Mouse (Mus musculus): ENCODE results near the gene Gm20388.

The Gm20388 gene

DNA sequence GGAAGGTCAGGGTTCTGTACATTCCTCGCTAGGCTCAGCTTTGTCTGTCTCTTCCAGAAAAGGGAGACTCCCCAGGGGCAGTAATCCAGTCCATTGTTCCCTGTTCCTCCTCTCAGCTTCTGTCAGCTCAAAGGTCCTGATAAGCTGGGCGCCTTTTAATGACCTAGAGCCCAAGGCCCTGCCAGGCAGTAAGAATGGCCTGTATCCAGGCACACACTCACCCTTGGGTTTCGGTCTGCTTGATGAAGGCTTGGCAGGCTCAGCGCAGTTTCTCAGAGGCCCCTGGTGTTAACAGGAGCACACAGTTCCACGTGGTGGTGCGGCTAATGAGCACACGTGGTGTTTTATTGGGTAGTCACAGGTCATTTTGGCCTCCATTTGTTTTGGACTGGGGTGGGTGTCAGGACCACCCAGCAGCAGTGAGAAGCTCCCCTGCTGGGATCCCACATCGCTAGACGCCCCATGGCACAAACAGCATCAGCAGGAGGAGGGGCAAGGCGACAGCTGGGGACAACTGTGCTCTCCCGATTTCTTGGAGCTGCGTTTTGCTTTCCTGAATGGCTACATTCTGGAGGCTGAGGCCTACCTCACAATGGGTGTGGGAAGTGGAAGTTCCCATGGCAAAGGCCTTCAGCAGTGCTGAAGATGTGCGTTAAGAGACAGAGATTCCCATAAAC lies 3805.4 kb downstream of the Gm20388 start:
- in situ Hi-C loops (cut with MboI), result no loop called here

DNA sequence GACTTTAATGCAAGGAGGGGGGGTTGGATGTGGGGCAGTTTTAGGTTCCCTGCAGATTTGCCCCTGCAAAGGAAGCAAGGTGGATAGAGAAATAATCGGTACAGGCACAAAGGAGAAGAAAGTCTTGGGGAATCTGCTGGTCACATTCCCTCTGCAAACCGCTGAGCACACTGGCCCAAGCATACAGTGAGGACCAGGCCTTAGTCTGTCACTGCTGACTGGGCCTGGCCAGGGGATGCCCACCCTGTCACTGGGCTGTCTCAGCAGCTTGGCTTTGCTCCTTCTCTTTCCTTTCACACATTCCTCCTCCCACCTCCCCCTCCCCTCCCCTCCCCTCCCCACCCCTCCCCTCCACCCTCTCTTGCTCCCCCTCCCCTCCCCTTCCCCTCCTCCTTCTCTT lies 3806.5 kb downstream of the Gm20388 start:
- in situ Hi-C loops (cut with MboI), result no loop called here

DNA sequence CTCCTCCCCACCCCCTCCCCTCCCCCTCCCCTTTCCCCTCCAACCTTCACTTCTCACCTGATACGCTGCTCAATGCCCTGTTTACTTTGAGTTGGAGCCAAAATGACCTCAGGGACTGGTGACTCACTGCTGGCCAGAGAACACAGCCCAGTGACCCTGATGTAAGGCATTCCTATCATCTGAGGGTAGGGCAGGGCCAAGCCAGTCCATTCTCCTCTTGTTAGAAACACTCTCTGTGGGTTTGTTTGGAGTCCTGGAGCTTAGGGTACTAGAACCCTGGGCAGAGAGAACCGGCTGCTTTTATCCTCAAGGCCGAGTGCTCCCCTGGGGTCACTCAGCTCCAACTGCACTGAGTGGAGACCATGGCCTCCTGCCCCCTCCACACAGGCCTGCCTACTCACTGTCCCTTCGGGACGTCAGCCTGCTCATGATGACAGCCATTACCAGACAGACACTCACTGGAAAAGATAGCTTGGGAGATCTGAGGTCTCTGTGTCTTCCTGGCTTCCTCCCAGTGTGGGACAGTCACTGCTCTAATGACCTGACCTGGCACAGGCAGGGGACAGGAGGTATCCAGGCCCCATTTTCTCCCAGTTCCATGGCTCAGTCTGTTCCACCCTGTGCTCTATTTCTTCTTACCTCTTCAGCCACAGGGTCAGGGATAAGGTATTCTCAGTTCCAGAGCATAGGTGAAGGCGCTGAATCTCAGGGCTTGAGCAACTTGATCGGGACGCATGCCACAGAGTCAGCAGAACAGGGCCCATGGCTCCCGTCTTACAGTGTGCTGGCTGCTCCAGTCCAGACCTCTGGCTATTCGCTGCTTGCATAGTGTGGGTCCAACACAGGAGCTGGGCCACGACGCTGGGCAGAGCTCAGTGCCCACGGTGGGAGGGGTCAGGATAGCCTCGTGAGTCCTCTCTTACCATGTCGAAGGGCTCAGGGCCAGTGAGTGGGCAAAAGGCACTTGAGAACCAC lies 3807.2 kb downstream of the Gm20388 start:
- in situ Hi-C loops (cut with MboI), result no loop called here

DNA sequence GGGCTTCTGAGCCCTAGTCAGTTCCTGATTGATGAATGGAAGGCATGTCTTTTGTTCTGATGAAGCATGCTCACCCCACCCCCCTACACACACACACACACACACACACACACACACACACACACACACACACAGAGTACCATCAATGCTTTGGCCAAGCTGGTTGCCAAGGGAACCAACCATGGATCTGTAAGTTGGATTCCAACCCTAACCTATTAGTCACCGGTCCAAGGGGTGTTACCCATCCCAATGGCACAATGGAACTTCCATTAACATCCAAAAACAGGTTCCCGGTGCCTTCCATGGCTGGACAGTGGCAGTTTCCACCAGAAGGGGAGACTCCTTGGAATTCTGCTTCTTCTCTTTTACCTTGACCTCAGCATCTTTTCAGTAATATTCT lies 3808.1 kb downstream of the Gm20388 start:
- in situ Hi-C loops (cut with MboI), result no loop called here

DNA sequence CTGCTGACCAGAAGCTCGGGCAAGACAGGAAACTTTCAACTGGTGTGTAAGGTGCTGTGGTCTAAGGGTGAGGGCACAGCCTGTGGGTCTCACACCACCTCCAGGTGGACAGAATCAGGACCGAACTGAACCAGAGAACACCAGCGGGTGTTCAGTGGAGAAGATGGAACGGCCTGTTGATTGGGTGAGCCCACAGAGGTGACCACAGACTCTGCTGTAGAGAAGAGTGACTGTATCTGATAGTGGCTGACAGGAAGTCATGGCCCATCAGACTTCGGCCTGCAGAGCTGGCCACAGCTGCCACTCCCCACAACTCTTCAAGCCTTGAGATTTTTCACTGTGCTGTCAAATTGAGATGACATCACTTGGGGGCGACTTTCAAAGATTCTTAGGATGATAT lies 3808.6 kb downstream of the Gm20388 start:
- in situ Hi-C loops (cut with MboI), result no loop called here

DNA sequence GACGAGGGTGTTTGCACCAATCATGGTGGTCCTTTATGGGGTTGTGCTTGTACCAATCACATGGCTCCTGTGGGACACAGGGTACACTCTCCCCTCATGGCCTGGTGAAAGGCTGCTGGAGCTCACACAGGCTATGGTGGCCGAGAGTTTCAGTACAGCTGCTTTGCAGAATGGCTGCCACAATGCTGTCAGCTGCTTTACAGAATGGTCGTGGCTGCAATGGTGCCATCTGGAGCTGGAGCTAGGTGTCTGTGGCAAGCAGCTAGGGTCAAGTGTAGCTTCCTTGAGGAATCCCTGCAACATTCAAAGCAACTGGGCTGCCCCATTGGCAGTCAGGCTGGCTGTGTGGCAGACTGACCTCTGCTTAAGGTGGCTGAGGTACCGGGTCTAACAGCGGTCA lies 3809.2 kb downstream of the Gm20388 start:
- in situ Hi-C loops (cut with MboI), result no loop called here

DNA sequence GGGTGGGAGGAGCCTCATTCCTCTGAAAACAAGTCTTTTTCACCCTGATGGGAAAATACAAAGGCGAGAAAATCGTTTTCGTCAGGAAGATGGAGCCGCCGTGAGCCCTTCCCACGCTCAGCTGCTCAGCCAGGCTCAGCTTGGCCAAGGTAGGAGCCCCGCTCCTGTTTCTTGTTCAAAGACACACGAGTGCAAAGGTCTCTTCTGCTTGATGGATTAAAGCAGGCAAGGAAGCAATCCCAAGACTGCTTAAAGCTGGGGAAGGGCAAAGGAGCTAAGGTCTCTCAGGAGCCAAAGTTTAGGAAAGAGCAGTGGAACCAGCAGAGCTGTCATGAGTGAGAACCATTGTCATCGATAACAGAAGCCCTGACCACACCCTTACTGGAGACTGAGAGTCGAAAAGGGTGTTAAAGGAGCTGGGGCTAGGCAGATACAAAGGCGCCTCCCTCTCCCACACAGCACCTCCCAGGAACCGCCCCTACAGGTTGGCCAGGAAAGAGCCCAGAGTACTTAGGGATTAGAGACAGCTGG lies 3809.9 kb downstream of the Gm20388 start:
- in situ Hi-C loops (cut with MboI), result no loop called here

DNA sequence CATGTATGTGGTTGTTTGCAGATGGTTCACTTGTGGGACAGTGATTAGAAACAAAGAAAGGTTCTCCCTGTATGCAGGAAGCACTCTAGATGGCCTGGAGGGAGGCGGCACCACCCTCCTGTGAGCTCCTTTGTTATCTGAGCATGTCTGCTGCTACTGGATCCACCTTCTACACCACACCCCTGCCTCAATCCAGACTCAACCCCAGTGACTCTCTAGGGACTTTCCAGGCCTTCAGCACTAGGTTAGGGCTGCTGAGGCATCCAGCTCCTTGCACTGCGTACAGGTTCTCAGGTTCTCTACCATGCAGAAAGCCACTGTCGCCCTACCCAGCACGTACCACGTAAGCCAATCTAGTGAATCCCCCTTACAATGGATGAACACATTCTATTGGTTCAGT lies 3811.6 kb downstream of the Gm20388 start:
- in situ Hi-C loops (cut with MboI), result no loop called here

DNA sequence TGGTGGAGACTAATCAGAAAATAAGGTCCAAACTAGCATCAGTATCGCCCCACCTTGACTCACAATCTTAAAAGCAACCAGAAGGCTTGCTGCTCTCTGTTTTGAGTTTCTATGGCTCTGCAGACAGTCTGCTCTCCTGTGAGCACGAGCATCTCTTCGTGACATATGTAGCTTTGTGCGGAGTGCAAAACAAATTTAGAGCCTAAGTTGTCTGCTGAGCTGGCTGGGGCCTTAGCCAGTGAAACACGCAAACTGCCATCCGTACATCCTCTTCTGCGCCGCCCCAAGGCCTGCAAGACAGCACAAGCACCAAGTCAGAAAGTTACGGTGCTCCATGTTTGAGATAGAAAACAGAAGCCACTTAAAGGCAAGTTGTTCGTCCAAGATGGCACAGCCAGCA lies 3814.1 kb downstream of the Gm20388 start:
- in situ Hi-C loops (cut with MboI), result no loop called here

DNA sequence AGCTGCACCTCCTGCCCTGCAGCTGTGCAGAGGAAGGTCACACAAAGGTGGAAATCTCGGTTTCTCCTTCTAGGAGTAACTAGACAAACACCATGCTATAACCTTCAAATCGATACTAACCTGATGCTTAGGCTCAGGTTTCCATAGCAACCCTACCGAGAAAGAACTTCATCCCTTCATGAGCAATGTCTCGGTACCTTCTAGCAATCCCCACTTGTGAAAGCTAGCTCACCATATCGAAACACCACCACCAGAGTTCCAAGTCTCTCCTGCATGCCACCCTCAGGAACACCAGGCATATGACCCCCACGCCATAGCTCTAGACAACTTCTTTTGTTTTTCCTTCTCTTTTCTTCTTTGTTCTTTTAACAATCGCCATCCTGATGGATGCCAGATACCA lies 3814.6 kb downstream of the Gm20388 start:
- in situ Hi-C loops (cut with MboI), result no loop called here

DNA sequence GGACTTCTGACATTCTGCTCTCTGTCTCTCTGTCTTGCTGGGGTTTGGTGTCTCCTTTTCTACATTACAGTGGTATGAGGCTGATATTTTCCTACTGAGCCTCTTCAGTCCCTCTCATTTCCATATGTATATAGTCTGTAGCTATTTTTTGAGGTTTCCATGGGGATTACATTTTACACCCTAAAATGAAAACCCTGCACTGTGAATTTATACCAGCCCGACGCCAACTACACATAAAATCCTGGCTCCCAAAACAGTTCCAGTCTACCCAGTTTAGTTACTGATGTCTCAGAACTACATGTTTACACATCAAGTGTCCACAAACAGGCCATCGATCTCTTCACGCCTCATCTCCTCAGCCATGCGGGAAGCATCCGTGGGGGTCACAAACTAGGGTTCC lies 3816.1 kb downstream of the Gm20388 start:
- in situ Hi-C loops (cut with MboI), result no loop called here

DNA sequence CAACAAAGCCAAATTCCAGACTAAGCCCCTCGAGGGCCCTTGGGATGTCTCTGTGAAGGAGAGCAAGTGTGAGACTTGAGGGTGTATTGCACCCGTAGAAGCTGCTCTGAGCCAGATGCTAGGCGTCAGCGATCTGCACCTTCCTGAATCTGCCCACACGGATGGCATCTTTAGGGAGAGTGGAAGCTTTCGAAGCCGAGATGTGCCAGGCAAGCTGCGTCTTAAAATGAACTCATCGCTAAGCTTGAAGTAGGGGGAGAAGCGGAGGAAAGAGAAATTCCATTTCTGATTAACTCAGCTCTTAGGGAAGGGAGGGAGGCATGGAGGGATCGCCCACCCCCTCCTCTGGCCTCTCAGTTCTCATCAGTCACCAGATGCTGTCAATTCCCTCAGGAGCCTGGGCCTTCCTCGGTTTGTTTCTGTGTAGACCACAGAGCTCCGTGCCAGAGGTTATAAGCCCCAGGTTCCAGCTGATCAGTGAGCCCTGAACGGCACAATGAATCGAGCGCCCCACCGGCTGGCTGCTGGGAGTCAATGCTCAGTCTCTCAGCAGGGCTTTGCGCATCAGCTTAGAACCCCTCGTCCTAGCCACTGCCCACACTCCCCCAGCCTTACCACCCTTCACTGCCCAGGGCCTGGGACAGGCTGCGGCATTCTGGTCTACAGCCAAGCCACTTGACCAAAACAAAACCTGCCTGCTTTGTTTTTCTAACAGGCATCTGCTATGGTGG lies 3818.6 kb downstream of the Gm20388 start:
- in situ Hi-C loops (cut with MboI), result no loop called here

DNA sequence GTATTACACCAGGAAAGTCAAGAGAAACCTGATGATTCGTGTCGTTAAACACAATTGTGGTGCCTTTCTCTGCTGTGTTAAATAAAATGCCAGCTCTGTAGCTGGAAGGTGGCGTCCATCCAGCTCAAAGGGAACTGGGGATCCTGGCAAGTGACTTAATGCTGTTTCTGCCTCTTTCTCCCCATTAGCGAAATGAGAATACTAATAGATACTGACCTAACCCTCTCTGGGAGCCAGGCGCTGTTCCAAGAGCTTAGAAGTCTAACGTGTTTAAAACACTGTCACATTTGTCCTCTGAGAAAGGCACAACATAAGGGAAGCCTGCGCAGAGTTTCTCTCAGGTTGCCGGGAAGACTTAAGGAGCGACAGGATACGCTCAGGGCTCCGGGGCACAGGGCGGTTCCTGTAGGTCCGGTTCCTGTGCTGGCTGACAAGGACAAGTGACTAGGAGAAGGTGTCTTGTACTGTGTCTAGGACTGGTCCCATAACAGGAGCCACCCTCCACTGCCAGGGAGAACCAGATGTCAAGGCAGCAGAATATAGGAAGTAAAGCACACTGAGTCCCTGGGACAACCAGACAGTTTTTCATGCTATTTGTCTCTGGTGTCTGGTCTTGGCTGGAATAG lies 3819.3 kb downstream of the Gm20388 start:
- in situ Hi-C loops (cut with MboI), result no loop called here

DNA sequence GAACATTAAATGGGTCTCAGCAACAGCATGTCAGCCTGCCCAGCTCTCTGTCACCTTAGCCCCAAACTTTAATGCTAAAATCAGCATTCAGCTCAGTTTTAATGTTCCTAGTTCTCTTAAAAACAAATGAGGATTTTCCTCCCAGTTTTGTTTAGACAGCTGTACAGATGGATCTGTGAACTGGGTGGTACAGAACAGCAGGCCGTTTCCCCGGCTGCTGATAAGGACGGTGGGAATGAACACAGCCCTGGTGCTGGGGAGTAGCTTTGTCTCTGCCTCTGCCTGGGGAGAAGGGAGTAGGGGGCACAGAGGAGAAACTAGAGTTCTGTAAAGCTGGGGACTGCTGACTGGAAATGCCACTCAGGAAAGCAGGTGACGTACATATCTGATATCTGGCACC lies 3821.7 kb downstream of the Gm20388 start:
- in situ Hi-C loops (cut with MboI), result no loop called here

DNA sequence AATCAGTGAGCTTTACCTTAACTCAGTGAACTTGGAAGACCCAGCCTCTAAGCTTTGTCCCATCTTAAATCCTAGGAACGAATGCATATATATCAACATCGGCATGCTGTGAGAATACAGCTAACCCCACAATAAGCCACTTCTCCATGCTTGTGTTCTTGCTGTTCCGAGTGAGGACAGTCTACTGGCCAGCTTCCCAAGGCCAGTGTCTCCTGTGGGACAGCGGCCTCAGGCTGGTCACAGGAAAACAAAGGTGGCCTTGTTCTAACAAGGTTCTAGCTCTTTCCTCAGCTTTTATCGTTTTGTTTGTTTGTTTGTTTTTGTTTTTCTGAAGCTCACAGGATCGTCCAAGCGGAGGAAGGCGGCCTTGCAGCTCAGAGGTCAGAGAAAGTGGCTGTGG lies 3823.8 kb downstream of the Gm20388 start:
- in situ Hi-C loops (cut with MboI), result no loop called here

DNA sequence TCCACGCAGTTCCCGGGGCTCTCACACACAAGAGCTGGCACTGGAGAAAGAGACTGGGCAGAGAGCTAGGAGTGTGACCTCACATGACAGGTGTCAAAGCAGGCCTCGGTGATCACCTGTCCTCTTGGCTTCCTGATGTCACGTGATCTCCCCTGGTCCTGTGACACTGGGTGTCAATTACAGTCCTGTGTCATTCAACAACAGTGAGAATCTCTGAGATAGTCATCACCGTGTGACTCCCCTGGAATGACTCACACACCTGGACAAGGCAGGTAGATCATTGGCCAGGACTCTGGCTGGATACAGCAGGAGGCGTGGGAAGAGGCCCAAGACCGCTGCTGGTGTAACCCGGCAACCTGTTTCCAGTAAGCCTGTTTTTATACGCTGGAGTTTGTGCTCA lies 3826.3 kb downstream of the Gm20388 start:
- in situ Hi-C loops (cut with MboI), result no loop called here

DNA sequence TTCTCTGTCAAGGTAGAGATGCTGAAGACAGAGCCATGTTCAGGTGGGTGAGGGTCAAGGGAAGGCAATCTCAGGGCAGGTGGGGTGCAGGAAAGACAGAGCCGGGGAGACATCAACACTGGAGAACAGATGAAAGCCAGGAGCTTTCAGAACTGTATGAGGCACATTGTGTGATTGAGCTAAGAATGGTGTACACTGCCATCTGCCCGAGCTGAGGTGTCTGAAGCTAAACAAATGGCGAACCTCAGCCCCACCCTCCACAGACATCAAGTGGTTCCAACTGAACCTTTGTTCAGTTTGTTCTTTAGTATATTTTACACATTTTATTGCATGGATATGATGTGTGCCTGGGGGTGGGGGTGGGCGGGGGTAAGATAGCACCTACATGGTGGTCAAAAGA lies 3829.6 kb downstream of the Gm20388 start:
- in situ Hi-C loops (cut with MboI), result no loop called here

DNA sequence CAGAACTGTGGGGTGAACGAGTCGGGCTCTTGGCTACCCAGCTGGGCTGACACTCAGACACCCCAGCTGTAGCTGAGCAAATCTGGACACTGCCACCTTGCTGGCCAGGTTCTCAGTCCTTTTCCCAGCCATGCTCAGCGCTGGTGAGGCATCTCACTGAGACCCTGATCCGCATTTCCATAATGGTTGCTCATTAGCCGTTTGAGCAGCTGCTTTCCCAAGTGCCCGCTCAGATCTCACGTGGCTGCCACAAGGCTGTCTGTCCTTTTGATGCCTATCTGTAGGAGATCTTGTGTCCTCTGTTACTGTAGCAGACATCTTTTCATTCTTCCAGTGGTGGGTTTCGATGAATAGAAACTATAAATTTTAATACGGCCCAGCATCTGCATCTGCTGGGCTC lies 3830.6 kb downstream of the Gm20388 start:
- in situ Hi-C loops (cut with MboI), result no loop called here

DNA sequence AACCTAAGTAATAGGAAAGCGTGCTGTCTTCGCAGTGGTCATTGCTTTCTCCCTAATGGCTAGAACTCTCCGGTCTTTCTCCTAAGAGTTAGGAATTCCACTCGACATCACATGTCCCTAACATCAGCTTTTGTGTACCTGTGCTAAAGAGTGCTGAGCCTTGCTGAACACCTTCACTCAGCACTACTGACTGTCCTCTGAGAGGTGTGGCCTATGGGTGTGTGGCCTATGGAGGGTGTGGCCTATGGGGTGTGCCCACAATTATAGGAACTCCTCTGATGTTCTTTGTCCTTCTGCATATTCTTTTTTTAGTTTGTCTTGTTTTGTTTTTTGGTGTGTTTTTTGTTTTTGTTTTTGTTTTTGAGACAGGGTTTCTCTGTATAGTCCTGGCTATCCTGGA lies 3835.8 kb downstream of the Gm20388 start:
- in situ Hi-C loops (cut with MboI), result no loop called here

DNA sequence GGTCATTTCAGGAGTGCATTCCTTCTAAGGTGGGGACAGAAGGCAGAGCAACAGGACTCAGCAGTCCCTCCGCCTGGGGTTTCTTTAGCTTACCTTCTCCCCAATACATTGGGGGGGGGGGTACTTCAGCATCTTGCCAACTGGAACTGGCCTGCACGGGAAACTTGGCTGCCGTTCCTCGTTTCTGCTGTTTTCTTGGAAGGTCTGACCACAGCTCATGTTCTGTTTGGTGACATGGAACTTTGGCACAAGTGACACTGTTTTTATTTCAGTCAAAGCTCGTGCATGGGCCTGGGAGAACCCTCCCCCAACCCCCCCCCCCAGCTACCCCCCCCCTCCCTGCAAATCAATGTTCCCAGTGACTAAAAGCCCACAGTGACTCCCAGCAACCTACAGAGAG lies 3837.1 kb downstream of the Gm20388 start:
- in situ Hi-C loops (cut with MboI), result no loop called here

DNA sequence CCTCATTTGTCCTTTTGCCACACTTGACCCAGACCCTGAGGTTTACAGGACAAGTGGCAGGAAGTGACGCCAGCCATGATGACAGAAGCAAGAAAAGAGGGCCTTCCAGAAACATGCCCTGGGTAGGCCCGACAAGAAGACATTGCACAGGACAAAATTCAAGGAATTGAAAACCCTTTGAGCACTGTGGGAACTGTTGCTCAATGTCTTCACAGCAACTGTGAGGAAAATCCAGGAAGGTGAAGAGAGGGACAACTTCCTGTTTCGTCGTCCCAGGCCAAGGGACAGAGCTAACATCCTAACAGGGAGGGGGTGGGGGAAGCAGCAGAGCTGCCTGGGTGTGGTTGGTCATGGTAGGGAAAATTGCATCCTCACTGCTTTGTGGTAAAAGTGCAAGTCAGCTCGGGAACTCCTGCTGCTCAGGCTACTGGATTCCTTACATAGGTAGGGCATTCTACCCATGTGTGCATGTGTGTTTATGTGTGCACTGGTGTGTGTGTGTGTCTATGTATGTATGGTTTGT lies 3839.6 kb downstream of the Gm20388 start:
- in situ Hi-C loops (cut with MboI), result no loop called here
